Mouse (Mus musculus): ENCODE measurements around the gene Scrn3.

The Scrn3 gene

DNA sequence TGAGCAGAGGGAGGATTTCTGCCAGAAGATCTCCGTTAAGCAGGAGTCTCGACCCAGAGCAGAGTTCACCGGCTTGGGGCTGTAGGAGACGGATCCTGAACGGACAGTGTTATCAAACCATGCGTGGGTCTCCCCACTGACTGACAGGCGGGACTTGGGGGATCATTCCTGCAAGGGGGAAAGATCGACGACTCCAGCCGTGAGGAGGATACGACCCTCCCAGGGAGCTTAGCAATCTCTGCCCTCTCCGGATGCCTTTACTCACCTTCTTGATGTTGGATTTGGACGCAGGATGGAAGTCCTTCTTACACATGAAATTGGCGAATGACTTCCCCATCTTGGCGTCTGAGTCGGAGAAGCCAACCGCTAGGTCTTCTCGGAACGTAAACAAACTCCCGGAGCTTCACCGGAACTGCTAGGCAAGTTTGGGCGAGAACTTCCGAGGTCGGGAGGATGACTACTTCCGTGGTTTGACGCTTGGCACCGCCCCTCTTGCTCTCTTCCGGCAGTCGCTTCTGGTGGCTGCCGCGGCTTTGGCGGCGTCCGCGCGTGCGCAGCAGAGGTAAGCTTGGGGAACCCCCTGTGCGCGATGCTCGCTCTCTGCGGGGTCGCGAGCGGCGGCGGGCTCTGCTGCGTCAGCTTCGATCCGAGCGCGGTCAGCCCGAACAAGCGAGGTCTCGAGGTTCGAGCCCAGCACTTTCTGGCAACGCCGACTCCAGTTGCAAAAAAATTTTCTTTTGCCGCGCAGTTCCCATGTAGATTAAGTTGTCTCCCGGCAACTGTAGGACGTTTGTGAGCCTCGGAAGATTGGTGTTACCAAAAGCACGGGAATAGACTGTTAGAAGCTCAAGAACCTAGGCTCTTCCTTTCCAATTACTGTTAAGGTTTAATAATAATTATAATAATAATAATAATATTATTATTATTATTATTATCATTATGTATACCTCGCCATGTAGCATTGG lies at the start of gene Scrn3, which contains the start of gene Cir1:
Scrn3 (plus strand) TSS at position 450 of the 965 bp plus-strand sequence.
Cir1 (minus strand) TSS at position 550 of the 965 bp plus-strand sequence.
- peak; percentile 92 for DNase-seq (ENCODE audit: low spot score in 2 of 2)

DNA sequence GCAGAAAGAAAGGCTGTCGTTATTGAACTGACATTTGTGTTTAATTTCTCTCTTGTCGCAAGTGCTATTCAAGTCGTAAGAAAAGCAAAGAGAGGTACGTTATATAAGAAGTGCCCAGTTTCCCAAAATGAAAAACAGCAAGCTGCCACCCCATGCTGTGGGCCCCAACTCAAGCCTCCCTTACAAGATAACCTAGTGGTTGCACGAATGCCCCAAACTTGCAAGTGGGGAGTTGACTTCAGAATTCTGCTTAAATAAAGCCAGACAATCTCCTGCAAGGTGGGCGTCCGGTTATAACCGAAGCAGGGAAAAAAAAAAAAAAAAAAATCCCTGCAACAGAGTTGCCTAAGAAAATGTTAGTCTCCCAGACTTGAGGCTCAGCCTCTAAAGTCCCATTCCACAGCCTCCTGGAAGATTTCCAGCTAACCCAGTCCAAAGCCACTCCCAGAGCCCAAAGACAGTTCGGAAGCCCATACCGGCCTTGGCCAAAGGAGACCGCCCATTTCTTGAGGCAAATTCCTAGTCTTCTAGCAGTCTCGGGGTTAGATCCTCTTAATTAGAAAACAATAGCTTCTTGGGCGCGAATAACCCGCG lies 49.1 kb upstream of the Scrn3 start:
- no peak for DNase-seq (ENCODE audit: low spot score in 2 of 2)

DNA sequence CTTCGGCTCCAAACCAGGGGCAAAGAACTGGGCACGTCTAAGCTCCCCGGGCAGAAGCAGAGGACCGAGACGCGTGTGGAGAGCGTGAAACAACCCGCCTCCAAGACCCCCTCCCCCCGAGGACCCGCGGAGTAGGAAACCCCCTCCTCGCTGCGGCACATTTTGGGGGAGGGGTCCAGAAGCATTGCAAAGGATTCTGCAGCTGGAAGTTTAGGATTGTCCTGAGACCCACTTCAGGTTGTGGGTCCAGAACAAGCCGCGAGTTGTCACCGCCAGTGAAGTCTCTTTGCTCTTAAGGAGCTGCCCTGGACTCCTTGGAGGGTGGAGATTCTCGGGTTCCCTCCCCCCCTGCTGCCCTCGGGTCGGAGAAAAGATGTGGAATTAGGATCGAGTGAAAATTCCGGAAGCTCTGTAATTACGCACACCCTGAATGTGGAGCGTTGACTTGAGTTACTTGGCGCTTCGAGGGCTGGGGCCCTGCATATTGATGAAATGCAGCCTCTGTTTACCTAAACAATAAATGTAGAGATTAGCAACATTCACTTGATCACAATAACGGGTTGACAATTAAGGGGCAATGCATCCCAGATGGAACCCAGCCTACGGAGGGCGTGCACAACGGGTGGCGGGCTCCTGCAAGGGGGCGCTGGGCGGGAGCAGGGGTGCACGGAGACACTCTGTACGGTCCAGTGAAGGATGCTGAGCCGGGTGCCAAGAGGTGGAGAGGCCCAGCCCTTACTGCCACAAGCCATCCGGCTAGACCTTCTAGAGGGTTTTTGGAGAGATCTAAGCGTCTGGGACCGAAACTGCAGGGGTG lies 48.4 kb upstream of the Scrn3 start:
- peak in 1 of 2 experiments; percentile 24 for DNase-seq (ENCODE audit: low spot score in 2 of 2)

DNA sequence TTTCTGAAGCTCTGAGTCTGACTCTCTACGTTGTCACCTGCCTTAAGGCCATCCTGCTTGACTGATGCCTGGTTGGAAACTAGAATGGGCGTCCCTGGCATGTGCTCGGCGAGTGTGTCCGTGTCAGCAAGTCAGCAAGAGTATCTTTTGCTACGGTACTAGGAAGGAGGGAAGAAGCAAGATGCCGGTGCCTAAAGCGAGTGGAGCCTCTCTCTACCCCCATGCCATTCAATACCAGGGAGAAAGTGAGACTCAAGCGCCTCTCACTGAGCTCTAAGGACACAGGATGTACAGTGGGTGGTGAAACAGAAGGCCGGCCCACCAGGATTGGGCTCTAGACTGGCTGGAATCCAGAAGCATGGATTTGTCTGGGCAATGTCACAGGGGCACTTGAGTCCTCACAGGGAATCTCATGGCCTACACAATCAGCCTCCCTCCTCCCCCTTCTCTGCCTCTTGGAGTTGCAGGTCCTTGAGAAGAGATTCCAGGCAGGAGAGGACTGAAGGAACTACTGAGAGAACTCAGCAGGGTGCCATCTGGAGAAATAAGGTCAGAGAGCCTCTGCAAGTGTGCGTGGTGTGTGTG lies 47.7 kb upstream of the Scrn3 start:
- no peak for DNase-seq (ENCODE audit: low spot score in 2 of 2)

DNA sequence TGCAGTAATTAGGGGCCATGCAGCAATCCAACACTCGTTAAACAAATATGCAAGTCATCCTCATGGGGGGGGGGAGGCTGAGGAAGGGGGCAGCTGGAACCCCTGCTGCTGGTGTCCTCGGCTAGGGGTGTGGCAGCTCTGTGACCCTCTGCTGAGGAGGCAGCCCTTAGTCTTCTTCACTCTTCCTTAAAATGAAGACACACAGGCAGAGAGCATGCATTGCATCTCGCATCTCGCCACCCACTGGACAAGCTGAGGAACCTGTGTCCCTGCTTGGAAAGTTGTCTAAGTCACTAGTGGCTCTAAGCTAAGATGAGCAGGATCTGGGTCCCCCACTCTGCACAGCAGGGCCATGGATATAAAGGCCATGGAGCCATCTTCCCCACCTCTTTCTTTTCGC lies 46.4 kb upstream of the Scrn3 start:
- no peak for DNase-seq (ENCODE audit: low spot score in 2 of 2)

DNA sequence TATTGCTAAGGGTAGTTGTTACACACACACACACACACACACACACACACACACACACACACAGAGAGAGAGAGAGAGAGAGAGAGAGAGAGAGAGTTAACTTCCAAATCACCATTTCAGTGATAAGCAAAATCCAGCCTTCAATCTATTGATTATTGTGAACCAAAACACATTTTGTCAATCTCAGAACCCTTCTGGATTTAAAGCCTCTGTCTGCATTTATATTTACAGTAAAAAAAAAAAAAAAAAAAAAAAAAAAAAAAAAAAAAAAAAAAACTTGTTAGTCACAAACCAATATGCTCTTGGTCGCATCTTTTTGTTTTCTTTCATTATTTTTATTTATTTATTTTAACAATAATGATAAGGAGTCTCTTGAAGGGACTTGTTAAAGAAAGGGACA lies 45.8 kb upstream of the Scrn3 start:
- DNase-seq (ENCODE audit: low spot score in 2 of 2) = no peak

DNA sequence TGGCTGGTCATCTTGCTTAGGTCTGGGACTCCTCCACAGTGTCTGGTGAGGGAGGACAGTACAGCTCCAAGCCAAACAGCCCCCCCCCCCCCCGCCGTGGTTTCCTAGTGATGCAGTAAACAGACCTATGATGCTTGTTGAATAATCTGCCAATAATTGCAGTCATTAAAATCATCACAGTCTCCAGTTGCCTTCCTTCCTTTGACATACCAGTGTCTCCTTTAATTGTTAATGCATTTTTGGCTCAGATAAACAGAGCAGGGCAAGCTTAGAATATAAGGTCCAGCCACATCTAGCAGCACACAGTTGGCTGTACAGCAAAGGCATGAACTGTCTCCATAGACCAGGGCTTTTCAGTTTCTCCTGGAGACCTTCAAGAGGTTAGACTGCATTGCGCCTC lies 45.2 kb upstream of the Scrn3 start:
- DNase-seq (ENCODE audit: low spot score in 2 of 2) = no peak

DNA sequence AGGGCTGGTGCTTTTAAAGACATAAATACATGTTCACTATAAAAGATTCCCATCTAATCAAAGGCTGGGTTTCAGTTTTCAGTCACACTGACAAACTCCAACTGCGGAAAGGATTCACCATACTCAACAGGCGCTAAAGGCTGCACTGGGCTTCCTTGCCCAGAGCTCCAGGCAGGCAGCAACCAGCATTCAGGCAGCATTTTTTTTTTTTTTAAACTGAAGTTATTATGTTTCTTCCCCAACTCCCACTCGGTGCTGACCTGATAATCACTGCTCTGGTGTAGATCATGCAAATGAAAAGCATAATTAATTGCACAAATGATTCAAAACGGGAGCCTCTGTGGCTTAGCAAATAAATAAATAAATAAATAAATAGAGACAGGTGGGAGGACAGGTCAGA lies 44.6 kb upstream of the Scrn3 start:
- no peak for DNase-seq (ENCODE audit: low spot score in 2 of 2)

DNA sequence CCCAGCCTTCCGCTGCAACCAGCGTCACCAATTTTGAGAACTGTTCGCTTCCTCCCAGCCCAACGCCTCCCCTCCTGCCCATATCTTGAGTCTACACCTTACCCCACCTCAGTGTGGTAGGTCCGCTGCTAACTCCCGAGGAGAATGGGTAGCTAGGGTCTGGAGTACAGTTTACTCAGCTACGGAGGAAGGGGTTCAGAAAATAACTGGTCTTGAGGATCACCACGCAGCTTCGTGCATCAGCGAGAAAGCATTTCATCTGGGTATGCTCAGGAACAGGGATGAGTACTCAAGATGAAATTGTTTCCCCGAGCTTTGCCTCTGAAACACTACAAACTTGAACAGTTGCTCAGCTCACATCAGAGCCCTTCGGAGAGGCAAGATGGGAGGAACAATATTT lies 44.1 kb upstream of the Scrn3 start:
- DNase-seq (ENCODE audit: low spot score in 2 of 2) = peak in 1 of 2 experiments; percentile 18

DNA sequence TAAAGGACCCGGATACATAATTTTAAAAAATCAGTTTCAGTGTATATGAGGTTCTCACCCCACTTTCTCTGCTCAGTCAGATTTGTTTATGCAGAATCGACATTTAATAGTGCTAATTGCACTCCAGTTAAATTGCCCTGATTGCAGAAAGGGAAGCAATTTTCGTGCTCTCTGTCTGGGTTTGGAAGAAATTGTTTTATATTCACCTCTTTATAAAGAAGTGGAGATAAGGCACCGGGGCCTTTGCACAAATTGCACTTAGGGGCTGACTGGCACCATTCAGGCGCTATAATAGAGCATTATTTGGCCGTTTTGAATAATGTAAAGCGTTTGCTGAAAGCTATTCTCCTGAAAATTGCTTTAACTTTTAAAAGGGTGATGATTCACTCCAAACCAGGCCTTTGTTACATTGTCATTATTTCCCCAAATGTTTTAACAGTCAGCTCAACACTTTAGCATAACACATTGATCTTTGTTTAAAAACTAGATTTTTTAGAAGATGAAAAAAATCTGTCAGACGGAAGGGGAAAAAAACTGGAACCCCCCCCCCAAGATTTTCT lies 43.5 kb upstream of the Scrn3 start:
- no peak for DNase-seq (ENCODE audit: low spot score in 2 of 2)

DNA sequence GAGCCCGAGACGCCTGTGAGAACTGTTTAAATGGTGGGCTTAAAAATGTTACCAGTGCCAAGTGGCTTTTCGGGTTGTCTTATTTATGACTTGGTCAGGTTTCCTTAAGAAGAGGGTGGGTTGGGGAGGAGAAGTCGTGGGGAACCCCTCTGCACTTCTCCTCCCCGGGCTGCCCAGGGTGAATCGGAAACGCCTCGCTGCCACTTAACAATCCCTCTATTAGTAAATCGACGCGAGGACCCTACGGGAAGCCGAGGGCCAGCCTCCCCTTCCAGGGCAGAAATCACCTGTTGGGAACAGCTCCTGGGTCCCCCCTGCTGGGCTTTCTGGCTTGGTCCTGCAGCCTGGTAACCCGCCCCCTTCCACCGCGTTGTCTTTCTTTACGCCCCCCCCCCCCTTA lies 42.7 kb upstream of the Scrn3 start:
- no peak for DNase-seq (ENCODE audit: low spot score in 2 of 2)

DNA sequence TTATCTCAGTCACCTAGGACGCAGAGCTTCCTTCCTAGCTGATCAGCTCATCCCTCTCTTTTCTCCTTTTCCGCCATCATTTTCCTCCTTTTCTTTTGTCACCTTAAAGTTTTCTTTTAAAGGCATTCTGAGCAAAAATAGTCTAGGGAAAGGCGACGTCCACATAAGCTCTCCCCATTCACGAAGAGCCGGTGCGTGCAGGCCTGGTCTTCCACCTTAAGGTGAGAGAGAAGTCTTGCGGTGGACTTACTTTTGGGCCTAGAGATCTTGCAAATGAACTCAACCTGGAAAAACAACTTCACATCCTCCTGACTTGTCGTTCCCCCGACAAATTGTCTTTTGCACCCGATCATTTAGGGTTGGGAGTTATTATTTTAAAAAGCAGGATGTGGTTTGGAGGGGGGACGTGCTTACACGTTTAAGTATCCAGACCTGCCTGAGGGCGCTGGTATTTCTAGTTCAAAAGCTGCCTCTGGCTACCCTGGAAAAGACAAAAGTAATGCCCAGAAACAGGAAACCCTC lies 42.3 kb upstream of the Scrn3 start:
- no peak for DNase-seq (ENCODE audit: low spot score in 2 of 2)

DNA sequence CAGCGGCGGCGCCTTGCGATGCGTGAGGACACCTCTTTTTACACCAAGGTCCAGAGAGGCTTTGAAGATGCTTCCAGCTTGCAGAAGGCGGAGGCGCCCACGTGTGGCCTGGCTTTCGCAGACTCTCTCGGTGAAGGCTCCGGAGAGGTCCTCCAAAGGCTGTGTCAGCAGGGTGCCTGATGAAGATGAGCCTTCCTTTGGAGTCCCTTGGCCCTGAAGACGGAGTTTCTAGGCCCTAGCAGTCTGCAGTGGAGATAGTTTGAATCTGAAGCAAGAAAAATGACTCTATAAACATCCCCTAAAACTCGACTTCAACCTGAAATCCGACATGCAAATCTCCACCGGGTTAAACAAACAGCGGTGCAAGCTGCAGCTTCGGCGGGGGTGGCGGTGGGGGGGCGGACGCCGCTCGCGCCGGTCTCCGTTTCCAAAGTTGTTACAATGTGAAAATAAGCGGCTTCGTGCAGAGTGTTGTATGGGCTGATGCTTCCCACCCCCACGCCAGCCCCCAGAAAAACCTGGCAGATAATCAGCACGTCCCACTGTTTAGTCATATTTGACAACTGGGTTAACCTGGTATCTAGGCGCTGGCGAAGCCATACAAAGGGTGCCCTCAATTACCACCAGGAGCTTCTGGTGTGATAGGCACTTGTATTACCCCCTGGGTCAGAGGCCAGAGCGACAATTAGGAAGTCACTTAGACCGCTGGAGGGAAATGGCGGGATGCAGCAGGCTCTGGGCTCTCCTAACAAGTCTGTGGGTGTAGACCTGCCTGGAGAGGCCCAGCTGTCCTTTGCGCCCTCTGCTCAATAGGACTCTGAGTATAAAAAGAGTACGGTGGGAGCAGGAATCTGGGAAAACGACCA lies 41.6 kb upstream of the Scrn3 start:
- no peak for DNase-seq (ENCODE audit: low spot score in 2 of 2)

DNA sequence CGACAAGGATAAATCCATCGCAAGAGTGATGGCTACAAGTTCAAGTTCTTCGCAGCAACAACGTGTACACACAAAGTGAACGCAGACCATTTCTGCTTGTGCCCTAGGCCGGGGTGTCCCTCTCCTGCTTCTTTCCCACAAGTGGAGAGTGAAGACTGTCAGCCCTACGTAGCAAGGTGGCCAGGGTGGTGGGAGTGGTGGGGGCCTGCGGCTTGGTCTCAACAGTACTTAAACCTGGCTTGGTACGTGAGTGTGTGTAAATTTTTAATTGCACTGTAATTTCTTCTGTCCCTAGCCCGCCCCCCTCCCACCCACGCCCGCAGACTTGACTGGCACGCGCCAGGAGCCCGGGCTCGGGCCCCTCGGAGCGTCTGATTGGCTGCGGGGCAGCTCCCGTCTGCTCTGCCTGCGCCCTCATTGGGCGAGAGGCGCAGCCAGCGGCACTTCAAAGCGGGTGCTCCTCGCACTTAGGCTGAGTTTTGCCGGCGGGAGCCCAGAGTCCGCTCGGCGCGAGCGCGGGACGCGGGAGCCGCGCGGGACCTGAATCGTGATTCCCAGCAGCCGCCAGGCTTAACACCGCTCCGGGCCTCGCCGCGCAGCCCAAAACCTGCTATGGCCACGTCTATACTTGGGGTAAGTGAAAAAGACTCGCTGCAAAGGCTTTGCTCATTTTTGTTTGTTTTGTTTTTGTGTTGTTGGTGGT lies 40.8 kb upstream of the Scrn3 start, which contains the start of gene Sp9:
Sp9 (plus strand) TSS at position 467 of the 703 bp plus-strand sequence.
- peak in 1 of 2 experiments; percentile 73 for DNase-seq (ENCODE audit: low spot score in 2 of 2)

DNA sequence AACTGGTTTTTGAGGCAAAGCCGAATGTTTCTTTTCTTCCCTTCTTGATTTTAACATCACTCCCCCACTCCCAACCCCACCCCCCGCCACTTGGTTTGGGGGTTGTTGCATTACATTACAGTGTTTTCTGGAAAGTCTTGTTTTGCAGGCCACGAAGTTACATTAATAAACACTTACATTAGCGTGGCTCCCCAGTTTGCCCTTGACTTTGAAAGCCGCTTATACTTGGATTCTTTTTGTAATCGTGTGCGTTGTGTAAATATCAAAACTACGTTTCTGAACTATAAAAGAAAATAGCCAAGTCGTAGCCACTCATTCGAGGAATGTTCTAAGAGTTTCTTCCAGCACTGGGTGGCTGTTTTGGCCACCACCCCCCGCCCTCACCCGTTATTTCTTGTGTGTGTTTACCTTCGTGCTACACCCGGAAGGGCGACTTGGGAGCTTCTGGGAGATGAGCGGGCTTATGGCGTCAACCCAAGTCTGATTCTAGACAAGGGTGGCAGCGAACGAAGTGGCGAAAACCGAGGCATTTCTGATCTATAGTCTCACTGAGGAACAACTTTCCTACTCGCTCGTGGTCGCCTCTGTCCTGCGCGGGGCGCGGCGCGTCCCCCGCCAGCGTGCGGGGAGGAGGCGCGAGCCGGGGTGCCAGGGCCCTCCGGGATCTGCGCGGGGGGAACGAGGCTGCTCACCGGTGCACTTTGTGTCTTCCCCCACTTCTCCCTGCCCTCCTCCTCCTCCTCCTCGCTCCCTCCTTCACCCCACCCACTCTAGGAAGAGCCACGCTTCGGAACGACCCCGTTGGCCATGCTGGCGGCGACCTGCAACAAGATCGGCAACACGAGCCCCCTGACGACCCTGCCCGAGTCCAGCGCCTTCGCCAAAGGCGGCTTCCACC lies 39.8 kb upstream of the Scrn3 start:
- DNase-seq (ENCODE audit: low spot score in 2 of 2) = no peak

DNA sequence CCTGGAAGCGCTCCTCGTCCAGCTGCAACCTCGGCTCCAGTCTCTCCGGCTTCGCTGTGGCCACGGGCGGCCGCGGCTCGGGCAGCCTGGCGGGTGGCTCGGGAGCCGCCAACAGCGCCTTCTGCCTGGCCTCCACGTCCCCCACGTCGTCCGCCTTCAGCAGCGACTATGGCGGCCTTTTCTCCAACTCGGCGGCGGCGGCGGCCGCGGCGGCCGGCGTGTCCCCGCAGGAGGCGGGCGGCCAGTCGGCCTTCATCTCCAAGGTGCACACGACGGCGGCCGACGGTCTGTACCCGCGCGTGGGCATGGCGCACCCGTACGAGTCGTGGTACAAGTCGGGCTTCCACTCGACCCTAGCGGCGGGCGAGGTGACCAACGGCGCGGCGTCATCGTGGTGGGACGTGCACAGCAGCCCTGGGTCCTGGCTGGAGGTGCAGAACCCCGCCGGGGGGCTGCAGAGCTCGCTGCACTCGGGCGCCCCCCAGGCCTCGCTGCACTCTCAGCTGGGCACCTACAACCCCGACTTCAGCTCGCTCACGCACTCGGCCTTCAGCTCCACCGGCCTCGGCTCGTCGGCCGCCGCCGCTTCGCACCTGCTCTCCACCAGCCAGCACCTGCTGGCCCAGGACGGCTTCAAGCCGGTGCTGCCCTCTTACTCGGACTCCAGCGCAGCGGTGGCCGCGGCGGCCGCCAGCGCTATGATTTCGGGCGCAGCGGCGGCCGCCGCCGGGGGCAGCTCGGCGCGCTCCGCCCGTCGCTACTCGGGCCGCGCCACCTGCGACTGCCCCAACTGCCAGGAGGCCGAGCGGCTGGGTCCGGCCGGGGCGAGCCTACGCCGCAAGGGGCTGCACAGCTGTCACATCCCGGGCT lies 38.9 kb upstream of the Scrn3 start:
- peak in 1 of 2 experiments; percentile 39 for DNase-seq (ENCODE audit: low spot score in 2 of 2)

DNA sequence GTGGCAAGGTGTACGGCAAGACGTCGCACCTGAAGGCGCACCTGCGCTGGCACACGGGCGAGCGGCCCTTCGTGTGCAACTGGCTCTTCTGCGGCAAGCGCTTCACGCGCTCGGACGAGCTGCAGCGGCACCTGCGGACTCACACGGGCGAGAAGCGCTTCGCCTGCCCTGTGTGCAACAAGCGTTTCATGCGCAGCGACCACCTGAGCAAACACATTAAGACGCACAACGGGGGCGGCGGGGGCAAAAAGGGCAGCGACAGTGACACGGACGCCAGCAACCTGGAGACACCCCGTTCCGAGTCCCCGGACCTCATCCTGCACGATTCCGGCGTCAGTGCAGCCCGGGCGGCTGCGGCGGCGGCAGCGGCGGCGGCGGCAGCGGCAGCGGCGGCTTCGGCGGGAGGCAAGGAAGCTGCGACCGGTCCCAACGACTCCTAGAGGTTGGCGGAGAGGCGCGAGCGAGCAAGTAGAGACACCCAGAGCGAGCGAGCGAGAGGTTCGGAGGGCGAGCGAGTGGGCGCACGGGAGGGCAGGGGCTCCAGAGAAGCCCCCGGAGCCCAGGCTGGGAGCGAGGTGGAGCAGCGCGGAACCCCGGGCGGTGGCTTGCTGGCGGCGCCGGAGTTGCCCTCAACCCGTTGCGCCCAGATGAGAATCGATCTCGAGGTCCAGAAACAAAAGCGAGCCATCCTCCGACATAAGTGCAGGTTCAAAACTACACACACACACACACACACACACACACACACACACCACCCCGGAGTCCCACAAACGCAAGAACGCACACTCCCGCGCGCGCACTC lies 38.1 kb upstream of the Scrn3 start:
- no peak for DNase-seq (ENCODE audit: low spot score in 2 of 2)
